Mouse (Mus musculus) CD4-positive naive resting alpha-beta T cell, adult 57 days (primary cell): Measurements from ENCODE around the gene Gm21776. TPM values are rescaled to one million over a fixed set of nuclear protein-coding genes. Genes with fewer than 3 reads are reported as not detected.

Source experiments
- total RNA-seq: library from RNA; stranded (reverse); gene quantifications from one replicate; pipeline ENCODE4 v1.2.4, GENCODE M21; 2023

Gene Gm21776
- total RNA-seq, result not detected

DNA sequence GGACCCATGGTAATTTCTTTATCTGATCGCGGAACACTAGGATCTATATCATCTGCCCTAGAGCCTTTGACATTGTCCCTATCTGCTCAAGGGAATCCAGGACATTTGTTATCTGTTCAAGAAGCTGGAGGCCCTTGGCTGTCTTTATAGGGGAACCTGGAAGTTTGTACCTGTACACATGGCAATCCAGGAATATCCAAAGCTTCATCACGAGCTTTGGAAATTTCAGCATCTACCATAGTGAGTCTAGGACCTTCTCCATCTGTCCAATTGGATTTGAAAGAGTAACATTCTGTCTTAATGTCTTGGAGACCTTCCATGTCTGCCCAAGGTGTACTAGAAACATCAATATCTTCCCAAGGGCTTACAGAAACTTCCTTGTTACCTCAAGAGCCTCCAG lies at the start of gene Gm21776:
Gm21776 (plus strand) TSS at position 301 of the 400 bp plus-strand sequence.

